In the genomic region with DNA sequence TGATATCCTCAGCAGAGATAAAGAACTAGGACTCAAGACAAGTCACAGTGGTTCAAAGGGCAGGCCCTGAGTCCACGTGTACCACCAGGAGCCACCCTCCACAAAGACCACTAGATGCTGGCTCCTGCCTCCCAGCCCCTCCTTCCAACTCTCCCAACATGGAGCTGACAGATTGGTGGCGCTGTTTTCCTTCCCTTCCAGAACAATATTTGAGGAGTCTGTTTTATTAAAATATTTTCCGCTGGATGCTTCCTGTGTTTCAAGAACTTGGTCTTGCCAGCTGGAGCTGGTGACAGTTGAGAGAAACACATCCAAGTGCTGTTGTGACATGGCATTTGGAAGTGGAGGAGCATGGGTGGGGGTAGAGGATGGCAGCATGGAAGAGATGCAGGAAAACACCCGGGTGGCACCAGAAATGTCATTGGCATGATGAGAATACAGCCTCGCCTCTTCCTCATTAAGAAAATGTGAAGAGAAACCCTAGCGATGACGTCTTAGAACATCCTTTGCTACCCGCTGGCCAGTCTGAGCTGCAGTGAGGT, we compare ENCODE assay signal across 18 mouse cellular contexts. TPM values are rescaled to one million over a fixed set of nuclear protein-coding genes. Genes with fewer than 3 reads are reported as not detected.
A peak's percentile ranks its signal among the peaks of the same experiment; 100 is the strongest.
DNase-seq lines count a peak whose midpoint lies in the region; ATAC-seq and TF ChIP-seq lines count a peak whose summit lies in the region.
"Had no signal": no experiment of that assay in that cellular context is flagged by ENCODE, and none has a peak within 500 bp of the region (broad histone marks: within the 10 kb centered on the region; RNA-seq: fewer than 3 reads in every experiment).

No protein-coding gene starts in this region.

- peak; percentile 50 for TF ChIP-seq CTCF in midbrain, postnatal 0 days (IDR thresholded peaks at IDR 0.05)
- TF ChIP-seq CTCF in stomach, postnatal 0 days (IDR thresholded peaks at IDR 0.05; ENCODE audit: low read depth) = peak; percentile 3; the same call in 1 of the 2 replicates
- no peak for TF ChIP-seq CTCF in liver, postnatal 0 days (IDR thresholded peaks at IDR 0.05; ENCODE audit: low read depth)

- WGBS in midbrain, postnatal 0 days = 78% methylated on average over 8 of the region's 8 CpGs
- WGBS in midbrain, embryonic 14.5 days = 87% methylated on average over 8 of the region's 8 CpGs
- 83% methylated on average over 8 of the region's 8 CpGs for WGBS in stomach, postnatal 0 days
- 81% methylated on average over 8 of the region's 8 CpGs for WGBS in liver, postnatal 0 days (ENCODE audit: insufficient replicate concordance)

- no peaks in the 10 kb centered on the region for H3K9me3 ChIP-seq in midbrain, postnatal 0 days (ENCODE audit: low read length)
- no peaks in the 10 kb centered on the region for H3K9me3 ChIP-seq in midbrain, embryonic 14.5 days (ENCODE audit: control insufficient read depth, low read length)
- no peaks in the 10 kb centered on the region for H3K9me3 ChIP-seq in stomach, postnatal 0 days (ENCODE audit: control insufficient read depth, low read length)
- H3K9me3 ChIP-seq in liver, postnatal 0 days (ENCODE audit: low read length) = no peaks in the 10 kb centered on the region
- H3K9me3 ChIP-seq: heart, embryonic 12.5 days; hindbrain, embryonic 13.5 days; liver, embryonic 12.5 days; midbrain, embryonic 13.5 days; neural tube, embryonic 15.5 days had no signal

- no peak for DNase-seq in frontal cortex, postnatal 14 days (ENCODE audit: low spot score in 2 of 2)
- DNase-seq in layer of hippocampus, adult 9-10 months (ENCODE audit: low spot score) = peak; percentile 18
- no peak for DNase-seq in layer of hippocampus, postnatal 25 days (ENCODE audit: extremely low spot score in 1 of 2, low spot score in 1 of 2)
- no peak for DNase-seq in midbrain, postnatal 0 days (ENCODE audit: low spot score)
- DNase-seq in midbrain, embryonic 14.5 days = no peak
- DNase-seq in stomach, postnatal 0 days (ENCODE audit: low spot score) = no peak
- no peak for DNase-seq in liver, postnatal 0 days

- H3K27me3 ChIP-seq in midbrain, postnatal 0 days (ENCODE audit: insufficient read depth, low read length) = no peaks in the 10 kb centered on the region
- H3K27me3 ChIP-seq in midbrain, embryonic 14.5 days (ENCODE audit: control insufficient read depth, insufficient read depth, low read length) = no peaks in the 10 kb centered on the region
- H3K27me3 ChIP-seq in stomach, postnatal 0 days (ENCODE audit: control insufficient read depth, insufficient read depth, low read length) = no peaks in the 10 kb centered on the region
- H3K27me3 ChIP-seq in liver, postnatal 0 days (ENCODE audit: insufficient read depth, low read length) = no peaks in the 10 kb centered on the region
- H3K27me3 ChIP-seq: heart, embryonic 12.5 days; liver, embryonic 12.5 days; neural tube, embryonic 15.5 days had no signal

- no peak overlapping the region for H3K4me2 ChIP-seq in midbrain, postnatal 0 days (ENCODE audit: low read depth, low read length, poor library complexity, severe bottlenecking)
- no peak overlapping the region for H3K4me2 ChIP-seq in midbrain, embryonic 14.5 days (ENCODE audit: low read length)
- H3K4me2 ChIP-seq in stomach, postnatal 0 days (replicated peaks; ENCODE audit: low read depth) = no peak overlapping the region
- no peak overlapping the region for H3K4me2 ChIP-seq in liver, postnatal 0 days (ENCODE audit: low read depth, low read length)
- H3K4me2 ChIP-seq: heart, embryonic 12.5 days; hindbrain, embryonic 13.5 days; liver, embryonic 12.5 days; midbrain, embryonic 13.5 days; neural tube, embryonic 15.5 days had no signal

- no peak overlapping the region for H3K27ac ChIP-seq in midbrain, postnatal 0 days (ENCODE audit: low read depth, low read length)
- H3K27ac ChIP-seq in midbrain, embryonic 14.5 days (replicated peaks; ENCODE audit: low read depth, low read length) = no peak overlapping the region
- no peak overlapping the region for H3K27ac ChIP-seq in stomach, postnatal 0 days (replicated peaks)
- H3K27ac ChIP-seq in liver, postnatal 0 days (ENCODE audit: low read depth) = no peak overlapping the region
- H3K27ac ChIP-seq: gastrocnemius, adult 2 months; heart, adult 2 months; hindbrain, embryonic 13.5 days; liver, embryonic 12.5 days; macrophage; midbrain, embryonic 13.5 days; neural tube, embryonic 15.5 days had no signal

- no peak overlapping the region for H3K9ac ChIP-seq in midbrain, postnatal 0 days (replicated peaks; ENCODE audit: low read length, poor library complexity, severe bottlenecking)
- H3K9ac ChIP-seq in midbrain, embryonic 14.5 days (replicated peaks; ENCODE audit: low read length) = no peak overlapping the region
- no peak overlapping the region for H3K9ac ChIP-seq in stomach, postnatal 0 days (ENCODE audit: low read length)
- H3K9ac ChIP-seq in liver, postnatal 0 days (replicated peaks) = no peak overlapping the region
- H3K9ac ChIP-seq: heart, embryonic 12.5 days; hindbrain, embryonic 13.5 days; liver, embryonic 12.5 days; midbrain, embryonic 13.5 days; neural tube, embryonic 15.5 days had no signal

- peaks cover 13% of the 10 kb centered on the region for H3K36me3 ChIP-seq in midbrain, postnatal 0 days (ENCODE audit: insufficient read depth, low read length)
- no peaks in the 10 kb centered on the region for H3K36me3 ChIP-seq in midbrain, embryonic 14.5 days (ENCODE audit: control insufficient read depth, insufficient read depth, low read length)
- 0 out of 2 replicates have a peak, but pooled peaks cover 2% of the 10 kb centered on the region for H3K36me3 ChIP-seq in stomach, postnatal 0 days (ENCODE audit: control insufficient read depth, insufficient read depth, low read length)
- peaks cover 4% of the 10 kb centered on the region for H3K36me3 ChIP-seq in liver, postnatal 0 days (replicated peaks; ENCODE audit: insufficient read depth, low read length)
- H3K36me3 ChIP-seq: heart, embryonic 12.5 days had no signal

- ATAC-seq in frontal cortex, adult (ENCODE audit: low TSS enrichment) = peak; percentile 16; the same call in 1 of the 2 replicates
- no peak for ATAC-seq in midbrain, postnatal 0 days (ENCODE audit: low FRiP score)
- no peak for ATAC-seq in midbrain, embryonic 14.5 days (ENCODE audit: low FRiP score, low TSS enrichment)
- ATAC-seq in stomach, postnatal 0 days (ENCODE audit: low FRiP score, low TSS enrichment) = no peak
- no peak for ATAC-seq in liver, postnatal 0 days
- ATAC-seq: liver, embryonic 12.5 days had no signal

- H3K4me1 ChIP-seq in midbrain, postnatal 0 days (ENCODE audit: insufficient read depth, low read length) = no peaks in the 10 kb centered on the region; the same call in 1 of the 2 replicates
- peaks cover 27% of the 10 kb centered on the region for H3K4me1 ChIP-seq in midbrain, embryonic 14.5 days (ENCODE audit: control insufficient read depth, insufficient read depth, low read length)
- H3K4me1 ChIP-seq in stomach, postnatal 0 days (replicated peaks; ENCODE audit: control insufficient read depth, insufficient read depth) = no peaks in the 10 kb centered on the region
- no peaks in the 10 kb centered on the region for H3K4me1 ChIP-seq in liver, postnatal 0 days (ENCODE audit: insufficient read depth)

- TF ChIP-seq EP300 in stomach, postnatal 0 days (optimal IDR thresholded peaks at IDR 0.05) = no peak
- no peak for TF ChIP-seq EP300 in liver, postnatal 0 days (IDR thresholded peaks at IDR 0.05; ENCODE audit: low read depth)

- no peak overlapping the region for H3K4me3 ChIP-seq in midbrain, postnatal 0 days (ENCODE audit: low read depth, low read length)
- no peak overlapping the region for H3K4me3 ChIP-seq in midbrain, embryonic 14.5 days (replicated peaks; ENCODE audit: low read depth, low read length)
- H3K4me3 ChIP-seq in stomach, postnatal 0 days (ENCODE audit: low read depth, low read length) = no peak overlapping the region
- H3K4me3 ChIP-seq in liver, postnatal 0 days (ENCODE audit: low read depth, low read length) = no peak overlapping the region
- H3K4me3 ChIP-seq: gastrocnemius, adult 2 months; heart, adult 2 months; heart, embryonic 12.5 days; hindbrain, embryonic 13.5 days; liver, embryonic 12.5 days; midbrain, embryonic 13.5 days; neural tube, embryonic 15.5 days had no signal

RNA-seq across cellular contexts. Expression of a gene that starts 38.8 kb away (rescaled TPM):
- total RNA-seq in layer of hippocampus, postnatal 25 days (2021) = 1 to 10 TPM; 3.8 to 4.8 TPM
- 3.7 and 4.8 TPM in 2 replicates for total RNA-seq in midbrain, postnatal 0 days (2014; rRNA removed)
- polyA plus RNA-seq in midbrain, postnatal 0 days (2015; fragmentation: Nextera tagmentation; extraction: Ambion mirVana) = 1.6 and 1.7 TPM in 2 replicates
- 3.5 and 5.8 TPM in 2 replicates for polyA plus RNA-seq in midbrain, embryonic 14.5 days (2014; fragmentation: Nextera tagmentation; extraction: Ambion mirVana)
- polyA plus RNA-seq in stomach, postnatal 0 days (2015; fragmentation: Nextera tagmentation; extraction: Ambion mirVana) = 0.47 and 0.74 TPM in 2 replicates
- polyA plus RNA-seq in liver, postnatal 0 days (2015; fragmentation: Nextera tagmentation; extraction: Ambion mirVana) = 0.16 and 0.19 TPM in 2 replicates
- total RNA-seq: gastrocnemius, adult 2 months; megakaryocyte-erythroid progenitor cell, adult 5-6 weeks had no signal
- polyA plus RNA-seq: inflammation-experienced regulatory T-cells, adult 6 months; macrophage had no signal
